Mouse (Mus musculus) stomach, postnatal 0 days (tissue): ENCODE results near the gene Pbx2.

Source experiments
- CTCF ChIP-seq: IDR thresholded peaks from 2 replicates; pipeline ENCODE4 v1.5.1; 2016; ENCODE audit warnings: antibody characterized with exemption, low read depth, mild to moderate bottlenecking, moderate library complexity
- EP300 ChIP-seq: optimal IDR thresholded peaks from 2 replicates; pipeline ENCODE3; 2016; ENCODE audit warnings: antibody characterized with exemption

DNA sequence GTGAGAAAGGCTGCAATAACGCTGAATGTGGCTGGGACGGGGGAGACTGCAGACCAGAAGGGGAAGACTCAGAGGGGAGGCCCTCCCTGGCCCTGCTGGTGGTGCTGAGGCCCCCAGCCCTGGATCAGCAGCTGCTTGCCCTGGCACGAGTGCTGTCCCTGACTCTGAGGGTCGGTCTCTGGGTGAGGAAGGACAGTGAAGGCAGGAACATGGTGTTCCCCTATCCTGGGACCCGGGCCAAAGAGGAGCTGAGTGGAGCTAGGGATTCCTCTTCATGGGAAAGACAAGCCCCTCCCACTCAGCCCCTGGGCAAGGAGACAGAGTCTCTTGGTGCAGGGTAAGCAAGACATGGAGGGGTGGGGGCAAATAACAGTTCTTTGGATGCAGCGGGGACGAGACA, 7.7 kb upstream of the Pbx2 start:
- TF ChIP-seq CTCF (no peak), EP300 (no peak)
